Mouse (Mus musculus) olfactory bulb, adult 2 months (tissue): ENCODE measurements around the gene Kifc3. TPM values are rescaled to one million over a fixed set of nuclear protein-coding genes. Genes with fewer than 3 reads are reported as not detected.
A peak's percentile ranks its signal among the peaks of the same experiment; 100 is the strongest.

Experiments used
- H3K27ac ChIP-seq: fragments of 200-500 bp; 2 replicates; pipeline ENCODE4 v1.5.1; 2012; ENCODE audit warnings: low read depth, low read length; ENCODE audit not compliant: insufficient read depth
- H3K4me1 ChIP-seq: fragments of 200-500 bp; 2 replicates; pipeline ENCODE4 v1.6.1; 2012; ENCODE audit warnings: low read length; ENCODE audit not compliant: control insufficient read depth, insufficient read depth
- H3K4me3 ChIP-seq: fragments of 200-500 bp; 2 replicates; pipeline ENCODE4 v1.5.1; 2012; ENCODE audit warnings: mild to moderate bottlenecking, low read depth, low read length, moderate library complexity; ENCODE audit not compliant: insufficient read depth
- CTCF ChIP-seq: fragments of 200-500 bp; IDR thresholded peaks from 2 replicates; pipeline ENCODE4 v1.5.1; 2012; ENCODE audit warnings: low read depth, mild to moderate bottlenecking, low read length, moderate library complexity; ENCODE audit not compliant: insufficient read depth
- POLR2A ChIP-seq: fragments of 200-500 bp; IDR thresholded peaks from 2 replicates; pipeline ENCODE4 v1.6.1; 2012; ENCODE audit warnings: mild to moderate bottlenecking, low read depth, low read length, moderate library complexity; ENCODE audit not compliant: insufficient read depth
- WGBS: fragments of 180-500 bp; shearing (Covaris S2); methylation state at CpG from one replicate; pipeline ENCODE4 v1.1.7; 2018; 5-methylcytosine and 5-hydroxymethylcytosine counted together
- polyA plus RNA-seq: library from polyadenylated mRNA; stranded (reverse); fragments of >200 nt; gene quantifications from 2 replicates; pipeline ENCODE4 v1.2.4, GENCODE M21; 2012; ENCODE audit warnings: low replicate concordance; ENCODE audit not compliant: missing spikeins, insufficient read depth, insufficient read length

The Kifc3 gene
- polyA plus RNA-seq, 1 experiment = not detected

GRCm38 (mm10) chr8:95227151-95227468 lies 24.5 kb upstream of the Kifc3 start:
- no peak for TF ChIP-seq POLR2A
- no peak for TF ChIP-seq CTCF
- H3K4me3 ChIP-seq = no peak overlapping the region
- 66% methylated on average over 2 of the region's 2 CpGs for WGBS

GRCm38 (mm10) chr8:95226251-95227150 lies 23.9 kb upstream of the Kifc3 start:
- no peak overlapping the region for H3K27ac ChIP-seq
- WGBS = 60% methylated on average over 7 of the region's 7 CpGs
- TF ChIP-seq POLR2A = no peak
- no peak for TF ChIP-seq CTCF

More at GRCm38 (mm10) chr8:95227151-95227468, 24.5 kb upstream of the Kifc3 start:
- Histone ChIP-seq H3K27ac (no peak overlapping the region), H3K4me1 (no peaks in the 10 kb centered on the region)

GRCm38 (mm10) chr8:95223969-95224368 lies 21.4 kb upstream of the Kifc3 start:
- TF ChIP-seq CTCF (no peak), POLR2A (no peak)
- Histone ChIP-seq H3K4me1 (peaks cover 5% of the 10 kb centered on the region), H3K27ac (no peak overlapping the region), H3K4me3 (no peak overlapping the region)
- WGBS = 95% methylated on average over 5 of the region's 5 CpGs

More at GRCm38 (mm10) chr8:95226251-95227150, 23.9 kb upstream of the Kifc3 start:
- no peak overlapping the region for H3K4me3 ChIP-seq
- H3K4me1 ChIP-seq = no peaks in the 10 kb centered on the region

GRCm38 (mm10) chr8:95221045-95221444 lies 18.4 kb upstream of the Kifc3 start:
- Histone ChIP-seq H3K4me1 (peaks cover 5% of the 10 kb centered on the region), H3K27ac (no peak overlapping the region), H3K4me3 (no peak overlapping the region)
- TF ChIP-seq CTCF (no peak), POLR2A (no peak)
- 38% methylated on average over 2 of the region's 2 CpGs for WGBS

- TF ChIP-seq POLR2A (no peak), CTCF (no peak)
- 68% methylated on average over 7 of the region's 7 CpGs for WGBS
- Histone ChIP-seq H3K27ac (no peak overlapping the region), H3K4me1 (peaks cover 5% of the 10 kb centered on the region), H3K4me3 (no peak overlapping the region)
Observed at GRCm38 (mm10) chr8:95220571-95220998, 18.0 kb upstream of the Kifc3 start.

- WGBS = 89% methylated on average over 8 of the region's 8 CpGs
- Histone ChIP-seq H3K4me1 (peaks cover 5% of the 10 kb centered on the region), H3K27ac (no peak overlapping the region), H3K4me3 (no peak overlapping the region)
- TF ChIP-seq POLR2A = no peak
- no peak for TF ChIP-seq CTCF
Observed at GRCm38 (mm10) chr8:95219623-95220022, 17.0 kb upstream of the Kifc3 start.

GRCm38 (mm10) chr8:95215709-95216360 lies 13.2 kb upstream of the Kifc3 start:
- Histone ChIP-seq H3K4me1 (peaks cover 5% of the 10 kb centered on the region), H3K4me3 (no peak overlapping the region), H3K27ac (no peak overlapping the region)
- 79% methylated on average over 11 of the region's 11 CpGs for WGBS
- TF ChIP-seq CTCF (no peak), POLR2A (no peak)

GRCm38 (mm10) chr8:95209924-95210323 lies 7.3 kb upstream of the Kifc3 start:
- Histone ChIP-seq H3K4me3 (no peak overlapping the region), H3K4me1 (peaks cover 4% of the 10 kb centered on the region; the same call in 1 of the 2 replicates), H3K27ac (peak overlapping the region; percentile 40)
- WGBS = 13% methylated on average over 11 of the region's 11 CpGs
- no peak for TF ChIP-seq POLR2A
- TF ChIP-seq CTCF = no peak

- WGBS = 68% methylated on average over 8 of the region's 8 CpGs
- no peak overlapping the region for H3K4me3 ChIP-seq
- no peak overlapping the region for H3K27ac ChIP-seq
- TF ChIP-seq CTCF (no peak), POLR2A (no peak)
- peaks cover 8% of the 10 kb centered on the region for H3K4me1 ChIP-seq
Observed at GRCm38 (mm10) chr8:95205946-95206345, 3.3 kb upstream of the Kifc3 start.
